Mouse (Mus musculus) C2C12 (cell line): ENCODE measurements around the gene Erh. TPM values are rescaled to one million over a fixed set of nuclear protein-coding genes. Genes with fewer than 3 reads are reported as not detected.
A peak's percentile ranks its signal among the peaks of the same experiment; 100 is the strongest.

Experiments used
- H3K27me3 ChIP-seq: one replicate; pipeline ENCODE4 v1.6.1; 2011; ENCODE audit not compliant: control insufficient read depth, insufficient read depth, insufficient read length
- H3K36me3 ChIP-seq: one replicate; pipeline ENCODE4 v1.6.1; 2011; ENCODE audit not compliant: control insufficient read depth, insufficient read depth
- H3K4me3 ChIP-seq: one replicate; pipeline ENCODE4 v1.5.1; 2011; ENCODE audit warnings: mild to moderate bottlenecking, control low read depth; ENCODE audit not compliant: poor library complexity, insufficient read depth, severe bottlenecking
- H3K79me2 ChIP-seq: one replicate; pipeline ENCODE4 v1.6.1; 2011; ENCODE audit not compliant: control insufficient read depth, insufficient read depth
- H3K79me3 ChIP-seq: one replicate; pipeline ENCODE4 v1.6.1; 2011; ENCODE audit warnings: low read depth, control low read depth
- H3ac ChIP-seq: one replicate; pipeline ENCODE3; 2011; ENCODE audit warnings: low read depth; ENCODE audit not compliant: control insufficient read depth, insufficient read length
- CEBPB ChIP-seq: IDR thresholded peaks from one replicate; pipeline ENCODE4 v1.6.1; 2011; ENCODE audit warnings: low read depth, mild to moderate bottlenecking, control low read depth, moderate library complexity
- CTCF ChIP-seq: IDR thresholded peaks from one replicate; pipeline ENCODE4 v1.5.1; 2011; ENCODE audit not compliant: control insufficient read depth, insufficient read depth, insufficient read length
- FOSL1 ChIP-seq: IDR thresholded peaks from one replicate; pipeline ENCODE4 v1.8.0; 2011; ENCODE audit warnings: mild to moderate bottlenecking, low read length; ENCODE audit not compliant: poor library complexity, insufficient read depth, severe bottlenecking
- MAX ChIP-seq: IDR thresholded peaks from one replicate; pipeline ENCODE4 v1.6.1; 2011; ENCODE audit warnings: mild to moderate bottlenecking, control low read depth
- MYOD1 ChIP-seq: IDR thresholded peaks from one replicate; pipeline ENCODE4 v1.6.1; 2011; ENCODE audit warnings: low read depth; ENCODE audit not compliant: control insufficient read depth, insufficient read length
- MYOG ChIP-seq: IDR thresholded peaks from one replicate; pipeline ENCODE4 v1.6.1; 2011; ENCODE audit not compliant: control insufficient read depth, insufficient read length; ENCODE audit errors: extremely low read depth
- USF1 ChIP-seq: IDR thresholded peaks from one replicate; pipeline ENCODE4 v1.6.1; 2011; ENCODE audit warnings: low read depth, mild to moderate bottlenecking, control low read depth, moderate library complexity
- polyA plus RNA-seq: library from polyadenylated mRNA; unstranded; fragments of >200 nt; fragmentation: generic; extraction: Trizol; gene quantifications from one replicate; pipeline ENCODE4 v1.2.1, GENCODE M21; 2012; ENCODE audit warnings: missing spikeins

The Erh gene
- polyA plus RNA-seq, 1 experiment, result 328 TPM

DNA sequence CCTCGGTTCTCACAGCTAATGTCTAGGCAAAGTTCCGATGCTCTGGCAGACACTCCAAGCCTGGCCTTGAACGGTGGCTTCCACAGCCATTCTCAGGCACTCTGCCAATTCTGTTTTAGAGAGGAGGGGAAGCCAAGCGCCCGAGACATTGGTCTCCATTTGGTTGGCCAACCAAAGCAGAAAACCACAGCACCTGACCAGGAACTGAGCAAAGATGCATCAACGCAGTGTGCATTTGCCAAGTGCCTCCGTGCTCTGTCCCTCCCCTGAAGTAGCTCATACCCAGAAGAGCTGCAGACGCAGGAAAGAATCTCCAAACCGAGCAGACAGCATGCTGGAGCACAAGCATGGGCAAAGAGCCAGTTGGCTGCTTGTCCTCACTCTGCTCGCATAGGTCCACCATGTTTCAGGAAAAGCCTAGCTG is 43.7 kb upstream of the Erh start:
- no peak for TF ChIP-seq CEBPB
- TF ChIP-seq FOSL1, result no peak
- TF ChIP-seq CTCF, result no peak
- TF ChIP-seq MYOG, result no peak
- TF ChIP-seq USF1, result no peak
- no peak for TF ChIP-seq MYOD1
- TF ChIP-seq MAX, result no peak
- Histone ChIP-seq H3K36me3 (no peaks in the 10 kb centered on the region), H3K4me3 (no peak overlapping the region), H3K27me3 (peaks cover 17% of the 10 kb centered on the region), H3K79me2 (no peaks in the 10 kb centered on the region), H3ac (no peak overlapping the region), H3K79me3 (no peaks in the 10 kb centered on the region)

DNA sequence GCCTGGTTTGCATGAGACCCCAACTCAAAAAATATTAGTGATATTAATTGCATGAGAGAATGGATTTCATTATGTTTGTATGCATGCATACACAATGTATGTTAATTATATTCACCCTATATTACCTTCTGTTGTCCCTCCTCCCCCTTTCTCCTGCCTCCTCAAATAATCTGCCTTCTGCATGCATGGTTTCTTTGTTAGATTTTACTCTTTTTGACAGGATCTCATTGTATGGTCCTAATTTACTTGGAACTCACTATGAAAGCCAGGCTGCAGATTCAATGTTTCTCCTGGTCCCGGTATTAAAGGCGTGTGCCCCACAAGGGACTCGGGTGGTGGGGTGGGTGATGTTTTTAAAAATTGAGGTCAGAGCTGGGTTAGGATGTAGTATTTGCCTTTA is 40.2 kb upstream of the Erh start:
- no peaks in the 10 kb centered on the region for H3K79me3 ChIP-seq
- H3K4me3 ChIP-seq, result no peak overlapping the region
- H3K27me3 ChIP-seq, result peaks cover 5% of the 10 kb centered on the region
- no peak for TF ChIP-seq FOSL1
- no peak for TF ChIP-seq USF1
- no peak for TF ChIP-seq MAX
- no peak for TF ChIP-seq MYOG
- no peak for TF ChIP-seq CTCF
- no peak for TF ChIP-seq CEBPB
- no peak for TF ChIP-seq MYOD1
- peaks cover 9% of the 10 kb centered on the region for H3K36me3 ChIP-seq
- H3K79me2 ChIP-seq, result no peaks in the 10 kb centered on the region
- no peak overlapping the region for H3ac ChIP-seq

DNA sequence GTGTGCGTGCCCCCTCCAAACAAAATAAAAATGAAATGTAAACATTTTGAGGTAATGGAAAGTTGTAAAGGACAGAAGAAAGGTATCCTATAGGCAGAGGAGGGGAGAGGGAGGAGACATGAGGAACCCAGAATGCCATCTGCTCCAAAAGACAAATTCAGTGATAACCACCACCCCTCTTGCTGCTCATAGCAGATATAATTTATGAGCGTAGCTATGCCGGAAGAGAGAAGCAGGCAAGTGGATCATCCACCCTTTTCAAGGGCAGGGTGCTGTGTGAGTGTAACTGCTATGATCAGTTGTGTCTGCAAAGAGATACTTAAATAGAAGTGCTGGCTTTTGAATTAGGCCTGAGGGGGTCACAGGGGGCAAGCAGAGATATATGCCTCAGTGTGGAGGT is 39.4 kb upstream of the Erh start:
- H3K27me3 ChIP-seq, result peaks cover 5% of the 10 kb centered on the region
- H3K4me3 ChIP-seq, result no peak overlapping the region
- no peaks in the 10 kb centered on the region for H3K79me2 ChIP-seq
- H3K36me3 ChIP-seq, result peaks cover 12% of the 10 kb centered on the region
- H3K79me3 ChIP-seq, result no peaks in the 10 kb centered on the region
- no peak overlapping the region for H3ac ChIP-seq
- TF ChIP-seq CEBPB (no peak), CTCF (no peak)

GRCm38 (mm10) chr12:80681340-80681739 is 37.2 kb upstream of the Erh start:
- no peak overlapping the region for H3ac ChIP-seq
- H3K79me2 ChIP-seq, result no peaks in the 10 kb centered on the region
- no peak overlapping the region for H3K4me3 ChIP-seq
- TF ChIP-seq MYOG, result no peak
- no peak for TF ChIP-seq CEBPB
- TF ChIP-seq USF1, result no peak
- TF ChIP-seq CTCF, result peak; percentile 13
- TF ChIP-seq MAX, result no peak
- TF ChIP-seq FOSL1, result no peak
- TF ChIP-seq MYOD1, result no peak
- no peaks in the 10 kb centered on the region for H3K27me3 ChIP-seq
- H3K79me3 ChIP-seq, result no peaks in the 10 kb centered on the region
- H3K36me3 ChIP-seq, result peaks cover 19% of the 10 kb centered on the region

GRCm38 (mm10) chr12:80673170-80673569 is 29.0 kb upstream of the Erh start:
- no peaks in the 10 kb centered on the region for H3K79me2 ChIP-seq

GRCm38 (mm10) chr12:80668391-80668790 is 24.2 kb upstream of the Erh start:
- no peaks in the 10 kb centered on the region for H3K79me3 ChIP-seq
- no peak overlapping the region for H3ac ChIP-seq
- H3K4me3 ChIP-seq, result no peak overlapping the region
- peaks cover 24% of the 10 kb centered on the region for H3K36me3 ChIP-seq
- H3K27me3 ChIP-seq, result no peaks in the 10 kb centered on the region
- no peak for TF ChIP-seq MYOD1
- TF ChIP-seq USF1, result no peak
- TF ChIP-seq CEBPB, result no peak
- no peak for TF ChIP-seq MYOG
- TF ChIP-seq FOSL1, result no peak
- TF ChIP-seq MAX, result no peak
- TF ChIP-seq CTCF, result no peak
- no peaks in the 10 kb centered on the region for H3K79me2 ChIP-seq

More at GRCm38 (mm10) chr12:80673170-80673569, 29.0 kb upstream of the Erh start:
- no peaks in the 10 kb centered on the region for H3K27me3 ChIP-seq
- H3K79me3 ChIP-seq, result no peaks in the 10 kb centered on the region
- peaks cover 30% of the 10 kb centered on the region for H3K36me3 ChIP-seq
- TF ChIP-seq CTCF, result peak; percentile 32
- TF ChIP-seq MYOG, result no peak
- no peak overlapping the region for H3ac ChIP-seq
- H3K4me3 ChIP-seq, result no peak overlapping the region
